Mouse (Mus musculus) C3H10T1/2 (cell line): Measurements from ENCODE around the gene Selenot. TPM values are rescaled to one million over a fixed set of nuclear protein-coding genes. Genes with fewer than 3 reads are reported as not detected.

Source experiments
- polyA plus RNA-seq, 2 experiments: library from polyadenylated mRNA; unstranded; fragments of >200 nt; fragmentation: generic; extraction: Trizol; gene quantifications; one replicate each; pipeline ENCODE4 v1.2.1; 2012; ENCODE audit warnings: missing spikeins in 2 of 2

The Selenot gene
- polyA plus RNA-seq = 10 to 100 TPM in 1 of 2 experiments, 1 to 10 TPM in 1; 3.4 to 15.6 TPM

DNA sequence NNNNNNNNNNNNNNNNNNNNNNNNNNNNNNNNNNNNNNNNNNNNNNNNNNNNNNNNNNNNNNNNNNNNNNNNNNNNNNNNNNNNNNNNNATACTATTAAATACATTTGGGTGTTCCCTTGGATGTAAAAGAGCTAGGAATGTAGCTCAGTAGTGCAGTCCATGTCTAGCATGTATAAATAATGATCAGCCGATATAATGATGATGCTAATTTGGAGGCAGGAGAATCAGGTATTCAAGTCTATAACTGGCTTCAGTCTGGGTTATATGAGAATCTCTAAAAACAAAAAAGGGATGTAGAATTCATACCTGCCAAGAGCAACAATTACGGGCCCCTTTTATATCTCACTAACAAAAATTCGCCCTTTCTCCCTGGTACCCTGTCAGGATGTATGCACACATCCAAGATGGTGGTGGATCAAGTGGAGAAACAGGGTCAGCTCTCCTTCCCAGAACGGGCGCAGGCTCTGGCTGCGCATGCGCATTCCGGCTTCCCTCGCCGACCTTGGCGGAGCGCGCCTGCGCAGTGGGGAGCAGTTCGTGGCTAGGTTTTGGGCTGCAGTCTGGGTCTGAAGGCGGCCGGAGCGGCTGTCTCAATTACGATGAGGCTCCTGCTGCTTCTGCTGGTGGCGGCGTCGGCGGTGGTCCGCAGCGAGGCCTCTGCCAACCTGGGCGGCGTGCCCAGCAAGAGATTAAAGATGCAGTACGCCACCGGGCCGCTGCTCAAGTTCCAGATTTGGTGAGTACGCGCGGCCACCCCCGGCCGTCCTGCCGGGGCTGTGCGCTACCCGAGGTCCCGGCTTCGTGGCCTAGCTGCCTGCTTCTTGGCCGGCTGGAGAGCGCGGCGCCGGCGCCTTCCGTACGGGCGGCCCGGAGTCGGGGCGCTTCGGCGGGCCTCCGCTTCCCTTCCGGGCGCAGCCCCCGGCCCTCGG lies at the start of gene Selenot:
Gene Selenot, plus strand, starts transcription at position 500 of the 930 bp plus-strand sequence.

DNA sequence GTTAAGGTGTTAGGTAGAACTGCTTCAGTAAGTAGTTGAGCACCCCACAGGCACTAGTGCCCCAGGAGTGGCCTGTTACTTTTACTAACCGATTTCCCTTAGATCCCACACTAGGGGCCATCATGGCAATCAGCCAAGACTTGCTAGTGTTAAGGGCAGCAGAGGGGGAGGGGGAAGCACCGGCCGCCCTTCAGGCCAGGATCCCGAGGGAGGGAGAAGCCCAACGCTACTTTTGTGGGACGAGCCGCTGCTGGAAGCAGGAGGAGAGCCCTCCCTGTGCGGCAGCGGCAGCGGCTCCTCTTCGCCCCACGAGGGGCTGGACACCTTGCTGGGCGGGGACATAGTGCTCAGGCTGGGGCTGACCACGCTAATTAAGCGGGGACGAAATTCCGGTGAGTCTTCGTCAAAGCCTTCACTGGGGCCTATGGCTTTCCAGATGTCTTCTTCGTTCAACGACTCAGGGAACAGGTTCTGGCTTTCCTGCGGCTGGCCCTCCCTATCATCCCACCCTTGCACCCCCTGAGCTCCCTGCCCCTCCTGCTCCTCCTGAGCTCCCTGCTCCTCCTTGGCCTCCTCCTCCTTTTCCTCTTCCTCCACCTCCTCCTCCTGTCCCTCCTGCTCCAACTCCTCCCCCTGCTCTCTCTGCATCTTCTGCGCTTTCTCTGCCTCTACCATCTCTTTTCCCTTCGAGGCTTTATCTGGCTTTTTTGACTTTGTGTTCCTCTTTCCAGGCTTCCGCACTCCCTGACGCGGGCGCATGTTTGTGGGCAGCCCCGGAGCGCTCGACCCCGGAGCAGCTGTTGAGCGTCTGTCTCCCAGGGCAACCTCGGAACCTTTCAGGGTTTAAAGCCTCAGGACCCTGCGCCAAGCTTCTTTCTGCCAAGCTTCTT lies 60.2 kb downstream of the Selenot start, which contains the start of gene Erich6:
Gene Erich6, minus strand, starts transcription at position 802 of the 890 bp plus-strand sequence.

Other genes starting within 250 kb of the Selenot start
- gene Tsc22d2, start 161.9 kb upstream of the Selenot start, polyA plus RNA-seq = 1 to 10 TPM in 1 of 2 experiments, under 1 TPM in 1; 0.75 to 5.7 TPM
- gene Eif2a, start 50.8 kb upstream of the Selenot start, polyA plus RNA-seq = 10 to 100 TPM in 1 of 2 experiments, 1 to 10 TPM in 1; 1.6 to 12.7 TPM
- gene Serp1, start 50.7 kb upstream of the Selenot start, polyA plus RNA-seq = 10 to 100 TPM in 1 of 2 experiments, 1 to 10 TPM in 1; 8.0 to 15.2 TPM
- under 1 TPM in 1 of 2 experiments, not detected in 1; 0.02 TPM for gene Erich6, start 60.6 kb downstream of the Selenot start, polyA plus RNA-seq
- 1 to 10 TPM; 4.7 to 6.3 TPM for gene Siah2, start 115.8 kb downstream of the Selenot start, polyA plus RNA-seq
- gene Mindy4b-ps, start 245.7 kb downstream of the Selenot start, polyA plus RNA-seq = not detected